Mouse (Mus musculus): ENCODE results near the gene Gm11733.

GRCm38 (mm10) chr11:117479746-117480145 is 4.4 kb upstream of the Gm11733 start:
- TF ChIP-seq POLR2A (IDR thresholded peaks at IDR 0.05; ENCODE audit: insufficient read depth, low read length) (no peak), CTCF (IDR thresholded peaks at IDR 0.05; ENCODE audit: low read depth, low read length) (no peak), EP300 (IDR thresholded peaks at IDR 0.05; ENCODE audit: insufficient read depth, low read depth, low read length) (no peak)
